Mouse (Mus musculus) forebrain, embryonic 16.5 days (tissue): ENCODE results near the gene Gm20388. TPM values are rescaled to one million over a fixed set of nuclear protein-coding genes. Genes with fewer than 3 reads are reported as not detected.
A peak's percentile ranks its signal among the peaks of the same experiment; 100 is the strongest.
"Not testable (repeated sequence)": the region's sequence is repeated elsewhere in the genome, so short reads cannot be mapped to it uniquely, and the experiment has no call there.

ENCODE experiments used
- ATAC-seq: fragments of 200-750 bp; cut with Nextera tagmentation; 2 replicates; pipeline ENCODE4 v1.8.0; 2017; ENCODE audit warnings: mild to moderate bottlenecking, moderate library complexity
- H3K27ac ChIP-seq: fragments of 300-500 bp; sonication (generic); 2 replicates; pipeline ENCODE4 v1.5.1; 2014; ENCODE audit warnings: low read length, control low read depth
- H3K27me3 ChIP-seq: fragments of 300-500 bp; sonication (generic); replicated peaks from 2 replicates; pipeline ENCODE4 v1.6.1; 2014; ENCODE audit warnings: low read length; ENCODE audit not compliant: control insufficient read depth, insufficient read depth
- H3K36me3 ChIP-seq: fragments of 300-500 bp; sonication (generic); 2 replicates; pipeline ENCODE4 v1.6.1; 2014; ENCODE audit not compliant: control insufficient read depth, insufficient read depth
- H3K4me1 ChIP-seq: fragments of 300-500 bp; sonication (generic); replicated peaks from 2 replicates; pipeline ENCODE4 v1.6.1; 2014; ENCODE audit warnings: low read length; ENCODE audit not compliant: control insufficient read depth, insufficient read depth
- H3K4me2 ChIP-seq: fragments of 300-500 bp; sonication (generic); 2 replicates; pipeline ENCODE4 v1.6.1; 2014; ENCODE audit warnings: mild to moderate bottlenecking, low read length, control low read depth
- H3K4me3 ChIP-seq: fragments of 300-500 bp; sonication (generic); replicated peaks from 2 replicates; pipeline ENCODE4 v1.5.1; 2014; ENCODE audit warnings: mild to moderate bottlenecking, low read length, control low read depth
- H3K9ac ChIP-seq: fragments of 300-500 bp; sonication (generic); replicated peaks from 2 replicates; pipeline ENCODE4 v1.6.1; 2014; ENCODE audit warnings: low read depth, low read length, control low read depth
- H3K9me3 ChIP-seq: fragments of 300-500 bp; sonication (generic); 2 replicates; pipeline ENCODE4 v1.6.1; 2016; ENCODE audit warnings: low read length; ENCODE audit not compliant: control insufficient read depth
- WGBS: fragments of 180-500 bp; shearing (Covaris S2); extraction: QIAGEN DNeasy Blood & Tissue Kit; methylation state at CpG from one replicate; pipeline ENCODE4 v1.1.7; 2014; 5-methylcytosine and 5-hydroxymethylcytosine counted together
- polyA plus RNA-seq: library from polyadenylated mRNA; unstranded; fragments of >200 nt; fragmentation: Nextera tagmentation; extraction: Ambion mirVana; gene quantifications from 2 replicates; pipeline ENCODE4 v1.2.1, GENCODE M21; 2015

The Gm20388 gene
- polyA plus RNA-seq, 1 experiment from 2014 or later, result 4.7 TPM

DNA sequence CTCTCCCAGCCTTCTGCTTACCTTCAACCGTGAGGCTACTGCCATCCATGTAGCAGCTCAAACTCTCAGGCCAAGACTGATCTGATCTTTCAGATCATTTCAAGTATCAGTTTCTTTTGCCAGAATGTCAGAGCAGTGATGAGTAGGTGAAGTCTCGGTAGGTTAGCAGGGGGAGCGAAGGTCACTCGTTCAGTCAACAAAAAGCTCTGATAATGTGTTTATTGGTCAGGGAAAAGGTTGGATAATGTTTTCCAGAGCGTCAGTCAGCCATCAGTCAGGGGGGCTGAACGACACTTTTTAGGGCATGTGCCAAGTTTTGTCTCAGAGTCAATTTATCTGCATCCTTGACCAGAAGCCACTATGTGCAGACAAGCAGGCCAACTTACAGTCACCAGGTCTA is 3562.3 kb downstream of the Gm20388 start:
- not testable (repeated sequence) for ATAC-seq
- WGBS, result 78% methylated on average over 6 of the region's 6 CpGs

DNA sequence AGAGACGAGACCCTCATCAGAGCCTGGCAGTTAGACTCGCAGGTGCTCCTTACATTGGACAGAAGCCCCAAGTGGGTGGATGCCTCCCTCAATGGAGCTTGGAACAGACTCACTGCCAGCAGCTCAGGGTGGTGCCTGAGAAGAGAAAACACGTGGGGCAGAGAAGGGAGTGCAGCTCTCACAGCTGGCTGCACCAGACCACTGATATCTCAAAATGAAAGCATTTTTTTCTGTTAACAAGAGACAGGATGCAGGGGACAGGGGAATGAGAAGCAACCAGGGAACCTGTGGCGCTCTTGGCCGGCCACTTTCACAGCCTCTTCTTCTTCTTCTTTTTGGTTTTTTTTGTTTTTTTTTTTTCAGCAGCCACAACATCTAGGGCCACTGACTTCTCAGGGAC is 3563.9 kb downstream of the Gm20388 start:
- not testable (repeated sequence) for H3K27ac ChIP-seq, H3K27me3 ChIP-seq, H3K9me3 ChIP-seq, H3K9ac ChIP-seq, H3K36me3 ChIP-seq, ATAC-seq, H3K4me2 ChIP-seq, H3K4me3 ChIP-seq
- WGBS, result 63% methylated on average over 5 of the region's 5 CpGs
- H3K4me1 ChIP-seq, result peaks cover 16% of the 10 kb centered on the region

More for the DNA sequence above, 3562.3 kb downstream of the Gm20388 start:
- not testable (repeated sequence) for H3K4me3 ChIP-seq, H3K9me3 ChIP-seq, H3K9ac ChIP-seq, H3K27ac ChIP-seq, H3K27me3 ChIP-seq, H3K4me1 ChIP-seq, H3K4me2 ChIP-seq, H3K36me3 ChIP-seq

GRCm38 (mm10) chr8:123476911-123477736 is 3566.5 kb downstream of the Gm20388 start:
- 7% methylated on average over 34 of the region's 34 CpGs for WGBS
- H3K4me3 ChIP-seq, result peak overlapping the region; percentile 92
- peak overlapping the region; percentile 70 for H3K4me2 ChIP-seq
- peaks cover 8% of the 10 kb centered on the region; the same call in 1 of the 2 replicates for H3K36me3 ChIP-seq
- peaks cover 16% of the 10 kb centered on the region for H3K4me1 ChIP-seq
- H3K27me3 ChIP-seq, result no peaks in the 10 kb centered on the region
- H3K9me3 ChIP-seq, result no peaks in the 10 kb centered on the region
- ATAC-seq, result peak; percentile 45
- H3K27ac ChIP-seq, result peak overlapping the region; percentile 95
- peak overlapping the region; percentile 92 for H3K9ac ChIP-seq

GRCm38 (mm10) chr8:123477737-123478258 is 3567.2 kb downstream of the Gm20388 start, which contains the start of gene Afg3l1:
TSS of gene Afg3l1 (plus strand) at chr8:123477903.
- ATAC-seq, result peak; percentile 89

DNA sequence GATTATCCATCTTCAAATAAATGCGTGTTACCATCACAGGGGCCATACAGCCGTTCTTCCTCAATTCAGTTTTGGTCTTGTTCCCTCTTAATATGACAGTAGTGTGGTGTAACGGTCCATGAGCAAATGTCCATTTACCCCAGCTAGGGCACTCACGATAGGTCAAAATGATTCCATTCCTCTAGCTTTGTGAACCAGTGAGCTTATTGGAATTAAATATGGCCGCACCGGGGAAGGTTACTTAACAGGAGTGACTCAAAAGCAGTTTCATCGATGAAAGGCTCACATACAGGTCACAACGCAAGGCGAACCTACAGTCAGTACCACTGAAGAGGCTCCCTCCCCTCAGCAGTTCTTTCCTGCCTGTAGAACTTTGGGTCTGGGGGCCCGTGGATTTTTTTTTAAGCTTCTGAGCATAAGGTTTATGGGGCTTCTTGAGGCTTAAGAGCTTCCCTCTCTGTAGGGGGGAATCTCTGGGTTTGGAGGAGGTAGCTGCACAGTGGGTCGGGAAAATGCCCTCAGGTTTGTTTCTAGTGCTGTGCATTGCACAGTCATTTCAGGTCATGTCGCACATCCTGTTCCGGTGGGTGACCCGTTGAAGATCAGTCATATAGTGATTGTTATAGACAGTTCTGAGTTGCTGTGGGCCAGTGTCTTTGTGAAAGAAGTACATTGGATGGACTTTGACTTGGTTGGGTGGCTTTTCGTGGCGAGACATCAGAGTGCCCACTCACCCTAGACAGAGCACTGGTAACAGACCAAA is 3568.0 kb downstream of the Gm20388 start:
- Histone ChIP-seq H3K36me3 (peaks cover 15% of the 10 kb centered on the region), H3K4me3 (peak overlapping the region; percentile 92), H3K9ac (peak overlapping the region; percentile 92), H3K4me2 (peak overlapping the region; percentile 70), H3K27ac (peak overlapping the region; percentile 95), H3K27me3 (no peaks in the 10 kb centered on the region), H3K9me3 (no peaks in the 10 kb centered on the region), H3K4me1 (peaks cover 16% of the 10 kb centered on the region)
- ATAC-seq, result no peak; the same call in 1 of the 2 replicates
- 34% methylated on average over 16 of the region's 16 CpGs for WGBS

More at GRCm38 (mm10) chr8:123477737-123478258, 3567.2 kb downstream of the Gm20388 start, which contains the start of gene Afg3l1:
- peak within 1 kb of the TSS; percentile 92 for H3K9ac ChIP-seq
- peaks cover 16% of the 10 kb centered on the region for H3K4me1 ChIP-seq
- under 1% methylated on average over 43 of the region's 58 CpGs for WGBS
- H3K4me3 ChIP-seq, result peak within 1 kb of the TSS; percentile 92
- no peaks in the 10 kb centered on the region for H3K9me3 ChIP-seq
- peak within 1 kb of the TSS; percentile 70 for H3K4me2 ChIP-seq
- H3K27ac ChIP-seq, result peak within 1 kb of the TSS; percentile 95
- H3K36me3 ChIP-seq, result peaks cover 15% of the 10 kb centered on the region
- H3K27me3 ChIP-seq, result no peaks in the 10 kb centered on the region

- H3K4me1 ChIP-seq, result peaks cover 11% of the 10 kb centered on the region
- H3K27ac ChIP-seq, result no peak overlapping the region
- ATAC-seq, result no peak
- 80% methylated on average over 7 of the region's 7 CpGs for WGBS
- no peak overlapping the region for H3K4me3 ChIP-seq
- peaks cover 34% of the 10 kb centered on the region for H3K36me3 ChIP-seq
- H3K9me3 ChIP-seq, result no peaks in the 10 kb centered on the region
- no peaks in the 10 kb centered on the region for H3K27me3 ChIP-seq
- no peak overlapping the region for H3K4me2 ChIP-seq
- H3K9ac ChIP-seq, result no peak overlapping the region
Observed at GRCm38 (mm10) chr8:123482627-123483026, 3572.0 kb downstream of the Gm20388 start.

DNA sequence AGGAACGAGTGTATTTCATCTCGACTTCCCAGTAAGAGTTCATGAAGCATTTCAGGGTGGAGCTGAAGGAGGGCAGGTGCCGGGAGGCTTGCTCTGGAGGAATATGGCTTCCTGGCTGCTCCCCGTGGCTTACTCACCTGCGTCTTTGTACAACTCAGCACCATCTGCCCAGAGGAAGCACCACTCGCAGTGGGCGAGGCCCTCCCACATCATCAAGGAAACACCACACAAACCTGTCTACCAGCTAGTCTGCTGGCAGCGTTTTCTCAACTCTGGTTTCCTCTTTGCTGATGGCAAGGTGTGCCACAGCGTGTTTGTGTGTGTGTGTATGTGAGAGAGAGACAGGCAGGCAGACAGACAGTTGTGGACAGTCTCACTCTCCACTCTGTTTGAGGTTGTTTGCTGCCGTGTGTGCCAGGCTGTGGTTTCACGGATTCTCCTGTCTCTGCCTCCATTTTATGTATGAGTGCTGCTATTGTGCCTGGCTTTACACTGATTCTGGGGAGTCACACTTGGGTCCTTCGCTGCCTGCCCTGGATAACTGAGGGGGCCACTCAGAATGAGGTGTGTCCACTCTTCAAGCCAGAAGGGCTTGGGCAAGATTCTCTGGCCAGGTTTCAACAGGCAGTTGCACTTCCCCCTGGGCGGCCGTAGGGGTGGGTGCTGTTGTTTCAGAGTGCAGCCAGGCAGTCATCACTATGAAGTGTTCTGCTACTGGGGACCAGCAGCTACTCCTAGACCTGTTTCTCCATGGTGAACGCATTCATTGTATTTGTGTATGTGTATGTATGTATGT is 3580.8 kb downstream of the Gm20388 start:
- no peak overlapping the region for H3K4me3 ChIP-seq
- no peaks in the 10 kb centered on the region for H3K9me3 ChIP-seq
- H3K9ac ChIP-seq, result no peak overlapping the region
- no peaks in the 10 kb centered on the region for H3K4me1 ChIP-seq
- WGBS, result 94% methylated on average over 15 of the region's 15 CpGs
- no peak overlapping the region for H3K4me2 ChIP-seq
- H3K27ac ChIP-seq, result no peak overlapping the region
- H3K27me3 ChIP-seq, result no peaks in the 10 kb centered on the region
- H3K36me3 ChIP-seq, result peaks cover 67% of the 10 kb centered on the region
- no peak for ATAC-seq

DNA sequence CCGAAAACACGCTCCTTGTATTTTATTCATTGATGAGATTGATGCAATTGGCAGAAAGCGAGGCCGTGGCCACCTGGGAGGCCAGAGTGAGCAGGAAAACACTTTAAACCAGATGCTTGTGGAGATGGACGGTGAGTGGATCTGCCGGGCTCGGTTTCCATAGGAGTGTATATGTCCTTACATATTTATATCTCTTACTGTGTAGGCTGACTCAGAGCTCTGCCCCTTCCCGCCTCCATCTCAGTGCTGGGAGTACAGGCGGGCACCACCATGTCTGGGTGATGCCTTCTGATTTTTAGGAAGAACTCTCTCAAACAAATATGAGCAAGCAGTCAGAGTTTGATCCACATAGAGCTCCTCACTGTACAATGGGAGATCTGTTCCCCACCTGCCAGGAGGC is 3582.3 kb downstream of the Gm20388 start:
- no peak overlapping the region for H3K4me3 ChIP-seq
- H3K36me3 ChIP-seq, result peaks cover 64% of the 10 kb centered on the region
- H3K9me3 ChIP-seq, result no peaks in the 10 kb centered on the region
- H3K27me3 ChIP-seq, result no peaks in the 10 kb centered on the region
- H3K9ac ChIP-seq, result no peak overlapping the region
- WGBS, result 97% methylated on average over 9 of the region's 9 CpGs
- no peak overlapping the region for H3K4me2 ChIP-seq
- no peaks in the 10 kb centered on the region for H3K4me1 ChIP-seq
- no peak overlapping the region for H3K27ac ChIP-seq
- no peak for ATAC-seq
